Mouse (Mus musculus): ENCODE measurements around the gene Ush2a.
A peak's percentile ranks its signal among the peaks of the same experiment; 100 is the strongest.

The Ush2a gene

DNA sequence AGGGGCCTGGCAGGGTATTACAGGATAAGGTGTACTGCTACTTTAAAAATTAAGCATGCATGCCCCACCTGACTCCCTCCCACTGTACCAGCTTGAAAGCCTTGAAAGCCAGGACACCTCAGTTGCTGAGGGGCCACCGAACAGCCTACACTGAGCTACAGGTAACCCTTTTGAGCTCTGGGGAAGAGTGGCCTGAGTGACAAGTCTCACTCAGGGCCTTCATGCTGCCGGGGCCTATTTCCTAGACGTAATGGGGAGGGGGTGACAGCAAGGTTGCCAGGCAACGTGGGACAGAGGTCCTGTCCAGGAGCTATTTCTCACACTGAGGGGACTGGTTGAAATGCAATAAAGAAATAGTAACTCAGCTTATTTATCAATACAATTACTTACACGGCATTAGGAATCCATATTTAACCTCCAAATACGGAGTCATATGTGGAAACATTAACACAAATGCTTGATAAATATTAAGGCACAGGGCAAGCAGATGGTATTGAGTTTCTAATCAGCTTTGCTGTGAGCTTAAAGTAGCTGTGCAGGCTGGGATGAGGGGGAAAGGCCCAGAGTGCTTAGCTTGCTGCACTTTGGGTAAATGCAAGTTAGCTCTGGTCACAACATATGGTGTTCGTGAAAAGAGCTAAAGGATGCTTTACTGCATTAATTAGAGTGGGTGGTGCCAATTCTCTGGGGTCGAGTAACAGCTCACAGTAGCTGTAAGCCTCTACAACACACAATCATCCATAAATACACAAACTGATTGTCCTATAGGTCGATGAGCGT, at the start of gene Ush2a:
Gene Ush2a (plus strand): TSS at position 121 of the 780 bp plus-strand sequence.
- no peak for DNase-seq

DNA sequence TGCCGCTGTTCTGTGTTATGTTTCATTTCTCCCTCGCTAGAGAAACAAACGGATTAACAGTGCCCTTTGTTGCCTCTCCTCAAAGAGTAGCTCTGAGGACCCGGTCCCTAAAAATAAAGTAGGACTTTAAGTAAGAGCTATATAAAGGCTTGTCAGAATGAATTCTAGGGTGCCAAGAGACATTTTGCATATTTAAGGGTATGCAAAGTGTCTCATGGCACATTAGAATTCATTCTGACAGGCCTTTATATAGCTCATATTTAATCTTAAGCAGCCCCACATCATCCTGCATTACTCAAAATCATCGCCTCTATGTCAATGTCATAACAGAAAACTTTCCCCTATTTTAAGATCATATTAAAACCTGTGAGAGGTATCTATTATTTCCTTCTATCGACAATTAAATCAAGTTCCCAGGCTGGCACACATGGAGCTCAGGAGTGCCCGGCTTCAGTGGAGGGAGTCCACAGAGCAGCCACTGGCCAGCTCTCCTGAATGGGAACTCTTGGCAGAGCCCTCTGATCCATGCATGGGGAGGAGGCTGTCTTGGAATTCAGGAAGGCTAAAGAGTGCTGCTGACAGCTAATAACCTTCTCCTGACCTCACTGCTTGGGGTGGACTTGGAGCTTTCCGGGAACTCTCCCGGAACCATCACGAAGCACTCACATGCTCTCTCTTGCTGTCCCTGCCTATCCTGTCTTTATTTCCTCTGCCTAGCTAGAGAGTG, 46.8 kb upstream of the Ush2a start:
- DNase-seq: peak; percentile 22 to 25

DNA sequence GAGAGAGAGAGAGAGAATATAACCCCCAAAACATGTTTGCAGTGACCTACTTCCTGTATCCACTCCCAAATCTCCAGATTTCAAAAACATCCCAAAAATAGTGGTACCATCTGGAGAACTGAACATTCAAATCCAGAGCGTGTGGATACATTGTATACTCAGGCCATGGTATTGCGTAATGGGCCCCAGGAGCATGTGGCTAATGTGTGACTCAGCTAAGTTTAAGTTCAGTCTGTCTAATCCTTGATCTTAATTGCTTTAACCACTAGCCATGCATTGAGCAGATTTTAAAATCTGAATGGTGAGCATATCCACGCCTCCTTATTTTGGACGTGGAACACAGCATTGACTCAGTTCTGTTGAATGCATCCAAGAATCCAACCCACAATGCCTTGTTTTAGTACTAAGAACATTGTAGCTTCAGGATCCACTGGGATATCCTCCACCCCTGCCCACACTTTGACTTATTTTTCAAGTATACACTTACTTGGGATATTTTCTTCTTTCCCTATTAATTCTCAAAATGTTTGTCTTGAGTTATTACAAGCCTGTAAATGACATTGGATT, 40.5 kb upstream of the Ush2a start:
- DNase-seq: no peak

DNA sequence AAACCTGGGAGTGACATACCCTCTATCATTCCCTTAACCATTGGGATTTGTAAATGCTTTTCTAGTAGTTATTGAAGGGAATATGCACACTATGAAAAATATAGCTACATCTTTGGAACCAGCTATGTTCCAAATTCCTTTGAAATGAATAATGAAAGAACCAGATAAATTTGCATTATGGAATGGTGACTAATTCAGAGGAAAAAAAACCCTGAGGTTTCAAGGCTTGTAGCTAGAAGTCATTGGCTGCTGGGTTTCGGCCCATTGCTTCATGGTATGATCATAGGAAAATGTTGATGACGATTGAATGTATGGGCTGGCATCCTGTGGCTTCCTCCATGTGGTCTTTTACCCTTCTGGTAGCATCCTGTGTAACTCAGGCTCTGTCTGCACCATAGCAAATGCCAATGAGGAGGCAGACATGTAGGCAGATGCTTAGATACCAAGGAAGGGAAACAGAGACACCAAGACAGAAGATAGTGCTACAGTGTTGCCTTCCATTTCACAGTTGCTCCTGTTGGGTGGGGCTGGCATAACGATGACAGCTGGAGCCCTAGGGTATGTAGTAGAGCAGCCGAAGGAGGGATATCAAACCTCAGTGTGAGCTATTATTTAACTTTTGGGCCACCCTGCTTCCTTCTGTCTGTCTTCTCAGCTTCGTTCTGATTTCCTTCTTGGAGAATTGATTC, 28.6 kb upstream of the Ush2a start:
- no peak for DNase-seq

DNA sequence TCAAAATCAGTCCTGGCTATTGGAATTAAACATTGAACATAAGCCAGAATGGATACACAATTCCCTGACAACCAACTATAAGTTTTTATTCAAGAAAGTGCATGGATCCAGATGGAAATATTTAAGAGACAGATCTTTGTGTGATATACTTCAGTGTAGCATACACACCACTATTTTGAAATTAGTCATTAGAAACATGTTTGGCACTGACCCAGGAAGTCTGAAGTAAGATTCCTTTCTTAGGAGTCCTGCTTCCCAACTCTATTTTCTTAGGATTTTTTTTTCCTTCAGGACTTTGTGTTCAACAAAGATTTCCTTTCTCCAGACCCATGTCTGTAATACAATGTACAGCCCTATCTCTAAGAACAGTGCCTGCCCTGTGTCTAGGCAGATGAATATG, 23.2 kb upstream of the Ush2a start:
- DNase-seq: no peak

DNA sequence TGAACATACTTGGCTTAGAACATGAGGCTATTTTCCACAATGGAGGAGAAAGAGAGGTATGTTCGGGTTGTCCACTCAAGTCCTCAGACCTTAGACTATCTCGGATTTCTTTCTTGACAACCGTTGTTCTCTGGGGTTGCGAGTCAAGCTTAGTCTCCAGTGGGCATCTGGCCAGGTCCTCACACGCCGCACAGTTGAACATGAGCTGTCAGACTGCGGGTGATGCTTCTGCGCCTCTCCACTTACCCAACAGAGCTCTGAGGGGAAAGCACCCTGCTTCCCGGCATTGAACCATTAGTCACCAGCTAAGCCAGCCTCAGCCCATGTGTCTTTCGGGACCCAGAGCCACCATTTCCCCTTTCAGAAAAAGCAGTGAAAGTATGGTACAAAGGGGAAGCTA, 20.1 kb upstream of the Ush2a start:
- peak in 1 of 2 experiments; percentile 31 for DNase-seq

DNA sequence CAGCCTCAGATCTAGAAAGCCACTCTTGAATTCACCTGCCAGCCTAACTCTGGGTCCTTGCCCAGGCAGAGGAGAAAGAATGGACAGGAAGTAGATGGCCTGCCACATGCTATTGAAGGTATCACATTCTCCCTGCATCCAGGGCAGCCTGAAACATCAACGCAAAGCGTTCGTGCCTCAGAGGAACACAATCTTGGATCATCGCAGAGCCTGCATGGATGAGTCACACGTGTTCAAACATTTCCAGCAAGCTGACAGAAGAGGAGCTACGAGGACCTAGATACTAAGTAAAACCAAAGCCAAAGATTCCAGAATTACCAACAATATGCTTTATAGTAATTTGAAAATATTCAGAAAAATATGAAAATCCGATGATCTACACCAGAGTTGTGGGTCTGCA, 4.3 kb upstream of the Ush2a start:
- DNase-seq: peak in 1 of 2 experiments; percentile 36

DNA sequence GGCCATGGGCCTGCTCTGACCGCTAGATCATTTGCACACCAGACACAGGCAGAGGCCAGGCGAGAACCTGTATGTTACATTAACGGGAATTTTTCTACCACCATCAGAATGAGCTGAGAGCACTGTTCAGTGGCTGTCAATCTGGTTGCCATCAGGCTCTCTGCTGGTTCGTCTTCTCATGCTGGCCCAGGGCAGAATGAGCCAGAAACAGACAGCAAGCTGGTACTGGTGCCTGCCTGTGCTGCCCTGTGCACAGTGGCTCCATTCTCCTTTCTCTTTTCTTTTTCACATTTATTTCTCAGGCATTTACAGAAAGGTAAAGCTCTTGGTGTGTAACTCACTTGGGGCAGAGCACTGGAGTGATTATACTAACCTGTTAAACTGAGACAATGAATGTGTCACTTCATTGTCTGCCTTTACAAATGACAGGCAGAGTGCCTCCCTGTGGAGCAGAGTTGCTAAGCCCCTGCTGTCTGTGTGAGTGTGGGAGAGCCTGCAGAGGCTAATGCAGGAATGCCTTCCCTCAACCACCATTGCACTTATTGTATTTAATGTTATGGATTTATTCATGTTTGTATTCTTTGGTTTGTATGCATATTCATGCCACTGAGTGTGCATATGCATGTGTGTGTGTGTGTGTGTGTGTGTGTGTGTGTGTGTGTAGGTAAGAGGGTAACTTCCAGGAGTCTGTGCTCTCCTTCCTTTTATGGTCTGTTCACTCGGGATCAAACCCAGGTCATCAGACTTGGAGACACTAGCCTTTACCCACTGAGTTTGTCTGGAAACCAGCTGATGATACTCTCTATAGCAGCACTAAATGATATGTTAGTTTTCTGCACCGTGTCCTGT, 1.3 kb upstream of the Ush2a start:
- peak; percentile 52 to 56 for DNase-seq

DNA sequence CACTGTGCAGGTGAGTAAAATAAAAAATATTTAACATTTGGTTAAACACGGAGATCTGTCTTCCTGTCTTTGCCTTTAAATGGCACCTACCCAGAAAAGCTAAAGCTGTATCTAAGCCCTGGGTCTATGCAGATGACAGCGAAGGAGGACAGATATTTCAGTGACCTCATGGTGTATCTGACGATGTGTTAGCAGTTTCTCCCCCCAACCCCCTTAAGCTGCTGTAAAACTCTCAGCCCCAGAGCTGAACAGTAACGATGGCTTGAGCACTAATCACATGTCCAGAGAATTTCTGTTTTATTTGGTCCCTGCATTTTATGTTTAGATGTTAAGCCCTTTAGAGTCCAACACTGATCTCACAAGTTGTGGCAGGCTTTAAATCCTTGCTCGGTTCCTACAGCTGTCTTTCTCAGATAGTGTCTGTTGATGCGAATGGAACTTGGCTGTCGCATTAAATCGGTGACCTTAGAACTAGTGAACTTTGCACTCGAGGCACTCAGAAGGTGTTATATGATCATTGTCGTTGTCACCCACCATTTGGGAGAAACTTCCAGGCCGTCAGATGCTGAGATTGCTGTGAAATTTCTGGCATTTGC, 5.4 kb downstream of the Ush2a start:
- no peak for DNase-seq

DNA sequence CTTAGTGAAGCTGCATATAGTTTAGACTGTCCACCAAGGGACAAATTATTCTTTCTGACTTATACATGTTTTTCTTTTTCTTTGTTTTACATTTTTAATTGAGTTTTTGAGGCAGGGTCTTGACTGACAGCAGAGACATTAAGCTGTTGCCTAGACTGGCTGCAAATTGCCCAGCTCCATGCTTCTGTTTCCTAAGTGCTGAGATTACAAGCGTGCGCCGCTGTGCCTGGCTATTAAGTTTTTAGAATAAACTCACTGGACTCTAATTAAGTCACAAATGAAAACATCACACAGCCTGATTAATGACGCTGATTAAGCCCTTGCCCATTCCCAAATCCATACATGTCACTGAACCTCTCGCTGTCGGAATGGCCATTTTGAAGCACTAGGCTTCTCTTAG, 7.2 kb downstream of the Ush2a start:
- DNase-seq: no peak

DNA sequence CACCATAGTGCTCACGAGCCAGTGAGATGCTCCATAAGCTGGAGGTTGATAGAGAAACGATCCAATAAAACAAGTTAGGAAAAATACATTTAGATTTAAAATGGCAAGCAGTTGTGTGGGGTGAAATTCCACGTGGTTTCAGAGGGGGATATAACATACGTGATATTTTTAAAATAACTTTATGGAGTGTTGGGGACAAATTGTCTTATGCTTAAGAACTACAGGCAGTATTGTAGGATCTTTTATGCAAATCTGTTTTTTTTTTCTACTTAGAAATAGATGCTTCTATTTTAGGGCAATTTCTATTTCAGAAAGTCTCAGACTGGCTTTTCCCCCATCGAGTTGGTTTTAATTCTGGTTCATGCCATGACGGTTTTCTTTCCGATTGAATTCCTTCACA, 51.5 kb downstream of the Ush2a start:
- DNase-seq: no peak

DNA sequence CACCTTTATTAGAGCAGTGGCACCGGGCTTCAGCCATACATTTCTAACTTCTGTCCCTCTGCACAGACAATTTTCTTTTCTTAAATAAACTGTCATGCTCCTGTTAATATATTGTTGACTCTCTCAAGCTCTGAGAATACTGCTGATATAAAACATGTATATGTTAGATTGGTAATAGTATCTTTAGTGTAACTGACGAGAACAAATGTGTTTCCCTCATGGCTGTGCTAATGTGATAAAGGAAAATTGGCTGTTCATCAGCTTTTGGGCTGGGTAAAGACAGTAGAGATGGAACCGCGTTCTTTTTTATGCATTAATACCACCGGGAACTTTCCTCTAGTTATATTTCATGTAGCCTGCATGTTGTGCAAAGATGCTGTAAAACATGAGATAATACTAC, 54.8 kb downstream of the Ush2a start:
- DNase-seq: no peak

DNA sequence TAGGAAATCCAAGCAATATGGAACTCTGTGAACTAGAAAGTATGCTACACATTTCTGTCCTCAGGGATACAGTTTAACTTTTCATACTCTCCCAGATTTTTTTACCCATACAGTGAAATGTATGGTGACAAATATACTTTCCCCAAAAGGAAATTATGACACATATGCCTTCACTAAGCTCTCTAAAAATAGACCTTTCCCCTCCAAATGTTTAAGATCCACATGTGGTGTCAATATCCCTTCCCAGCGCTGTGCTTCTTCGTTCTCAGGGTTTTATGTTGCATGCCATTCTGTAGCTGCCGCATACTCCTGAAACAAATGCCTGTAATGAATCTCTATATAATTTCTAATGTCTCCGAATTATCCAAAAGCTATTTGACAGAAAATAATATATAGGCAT, 58.4 kb downstream of the Ush2a start:
- no peak for DNase-seq

DNA sequence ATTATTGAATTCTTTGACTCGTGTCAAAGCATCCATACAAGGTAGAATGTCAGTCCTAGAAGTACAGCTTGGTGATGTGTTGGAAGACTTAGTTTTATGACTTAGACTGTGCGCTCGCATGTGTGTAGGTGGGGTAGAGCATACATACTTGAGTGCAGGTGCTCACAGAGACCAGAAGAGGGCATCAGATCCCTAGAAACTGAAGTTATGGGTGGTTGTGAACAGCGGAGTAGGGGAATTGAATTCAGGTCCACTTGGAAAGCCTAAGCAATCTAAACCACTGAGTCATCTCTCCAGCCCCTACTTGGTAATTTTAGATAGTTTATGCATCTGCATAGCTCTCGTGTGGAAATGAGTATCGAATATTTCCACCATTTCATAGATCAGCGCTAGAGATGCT, 59.7 kb downstream of the Ush2a start:
- no peak for DNase-seq

DNA sequence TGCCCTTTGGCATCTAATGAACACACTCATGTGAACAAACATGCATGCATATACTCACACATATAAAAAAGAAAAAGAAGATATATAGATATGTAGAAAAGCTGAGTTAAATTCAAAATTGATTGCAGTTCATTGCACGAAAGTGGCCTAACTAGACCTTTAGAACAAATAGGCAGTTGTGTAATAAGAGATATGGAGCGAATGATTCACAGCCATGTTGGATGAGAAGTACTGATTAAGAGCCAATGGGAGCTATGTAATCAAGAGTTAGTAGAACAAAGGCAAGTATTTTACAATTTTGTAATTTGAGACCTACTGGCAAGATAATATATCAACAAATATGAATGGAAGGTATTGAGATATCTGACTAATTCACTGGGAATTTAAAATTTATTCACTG, 68.6 kb downstream of the Ush2a start:
- DNase-seq: no peak

DNA sequence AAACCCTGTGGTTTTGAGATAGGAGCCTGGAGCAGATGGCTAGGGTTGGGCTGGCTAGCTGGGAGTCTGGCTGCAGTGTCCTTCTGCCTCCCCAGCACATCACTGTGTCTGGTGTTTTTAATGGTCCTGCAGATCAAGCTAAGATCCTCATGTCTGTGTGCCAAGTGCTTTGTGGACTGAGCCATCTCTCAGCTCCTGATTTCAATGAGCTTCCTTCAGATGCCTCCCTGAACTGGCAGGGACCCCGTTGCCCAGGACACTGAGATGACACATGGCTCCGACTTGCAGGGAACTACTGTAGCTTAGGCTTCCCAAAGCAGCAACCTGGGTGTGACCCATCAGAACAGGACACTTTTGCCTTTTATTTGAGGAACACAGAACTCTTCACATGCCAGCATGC, 72.1 kb downstream of the Ush2a start:
- peak; percentile 75 to 85 for DNase-seq

DNA sequence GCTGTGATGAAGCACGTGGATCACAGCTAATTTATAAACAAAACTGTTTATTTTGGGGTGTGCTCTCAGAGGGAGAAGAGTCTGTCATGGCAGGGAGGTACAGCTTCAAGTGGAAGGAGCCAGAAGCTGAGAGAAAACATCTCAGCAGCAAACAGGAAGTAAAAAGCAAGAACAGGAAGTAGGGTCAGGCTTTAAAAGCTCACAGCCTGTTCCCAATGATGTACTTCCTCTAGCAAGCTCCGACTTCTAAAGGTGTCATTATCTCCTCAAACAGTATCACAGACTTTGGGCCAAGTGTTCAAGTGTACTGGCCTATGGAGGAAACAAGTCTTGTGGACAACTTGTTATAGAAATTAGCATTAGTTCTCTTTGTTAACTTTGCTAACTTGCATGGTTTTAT, 85.9 kb downstream of the Ush2a start:
- no peak for DNase-seq

DNA sequence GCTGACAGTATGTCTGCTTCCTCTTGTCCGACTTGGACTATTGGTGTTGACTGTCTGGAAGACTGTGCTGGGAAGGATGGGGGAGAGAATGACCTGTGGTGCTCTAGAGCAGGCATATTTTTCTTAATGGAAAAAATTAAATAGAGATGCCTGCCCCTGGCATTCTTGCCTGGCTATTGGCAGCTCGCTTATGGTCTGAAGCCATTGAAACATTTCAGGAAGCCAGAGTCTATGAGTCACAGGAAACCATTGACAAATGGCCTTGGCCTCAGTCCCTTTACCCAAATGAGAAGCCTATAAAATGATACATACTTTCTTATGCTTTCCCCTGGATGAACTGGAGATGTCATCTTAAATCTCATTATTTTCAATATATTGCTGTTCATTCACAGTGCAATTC, 92.9 kb downstream of the Ush2a start:
- DNase-seq: peak; percentile 23 to 41

DNA sequence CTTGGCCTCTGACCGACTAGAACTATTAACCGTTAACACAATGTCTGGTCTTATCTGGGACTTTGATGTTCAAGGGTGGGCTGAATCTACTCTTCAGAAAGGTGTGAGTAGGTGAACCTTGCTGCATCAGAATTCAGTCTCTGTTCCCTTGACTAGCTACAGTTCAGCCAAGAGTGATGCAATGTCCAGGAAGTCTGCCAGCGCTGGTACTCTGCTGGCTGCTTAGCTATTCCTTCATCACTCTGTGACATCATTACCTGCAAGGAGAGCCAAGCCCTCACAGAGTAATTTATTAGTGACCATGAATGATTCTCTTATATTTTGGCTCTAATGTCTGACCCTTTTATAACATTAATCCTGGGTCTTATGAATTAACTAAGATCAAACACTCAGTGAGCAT, 101.7 kb downstream of the Ush2a start:
- DNase-seq: peak; percentile 86

DNA sequence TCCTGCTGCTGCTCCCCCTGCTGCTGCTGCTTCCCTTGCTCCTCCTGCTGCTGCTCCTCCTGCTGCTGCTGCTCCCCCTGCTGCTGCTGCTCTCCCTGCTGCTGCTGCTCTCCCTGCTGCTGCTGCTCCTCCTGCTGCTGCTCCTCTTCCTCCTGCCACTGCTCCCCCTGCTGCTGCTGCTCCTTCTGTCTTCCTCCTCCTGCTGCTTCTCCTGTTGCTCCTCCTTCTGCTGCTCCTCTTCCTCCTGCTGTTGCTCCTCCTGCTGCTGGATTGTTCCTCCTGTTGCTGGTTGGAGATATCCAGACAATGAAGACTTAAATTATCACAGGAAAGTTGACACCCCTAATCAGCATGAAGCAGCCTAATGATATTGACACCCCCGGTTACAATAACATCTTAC, 123.4 kb downstream of the Ush2a start:
- peak in 1 of 2 experiments; percentile 7 for DNase-seq

DNA sequence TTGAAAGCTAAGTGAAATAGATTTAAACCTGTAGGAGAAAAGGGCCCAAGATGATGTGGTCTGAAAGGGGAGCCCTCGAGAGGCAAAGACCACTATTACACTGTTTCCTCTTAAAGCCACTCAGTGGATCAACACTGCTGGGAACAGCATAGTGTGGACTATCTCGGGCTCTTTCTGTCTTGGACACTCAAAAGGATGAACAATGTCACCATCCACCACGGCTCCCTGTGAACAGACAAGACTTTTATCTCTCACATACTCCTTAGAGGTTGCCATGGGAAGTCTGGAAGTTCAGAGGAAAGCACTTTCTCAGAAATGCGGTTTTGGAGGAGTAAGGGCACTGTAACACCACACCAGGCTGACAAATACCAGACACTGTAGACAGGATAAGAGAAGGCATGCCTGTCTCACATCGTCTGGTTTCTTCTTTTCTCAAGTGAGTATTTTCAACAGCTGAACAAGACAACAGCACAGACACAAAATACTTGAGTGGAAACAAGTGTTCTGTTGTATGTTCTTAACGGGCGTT, 124.0 kb downstream of the Ush2a start:
- no peak for DNase-seq

DNA sequence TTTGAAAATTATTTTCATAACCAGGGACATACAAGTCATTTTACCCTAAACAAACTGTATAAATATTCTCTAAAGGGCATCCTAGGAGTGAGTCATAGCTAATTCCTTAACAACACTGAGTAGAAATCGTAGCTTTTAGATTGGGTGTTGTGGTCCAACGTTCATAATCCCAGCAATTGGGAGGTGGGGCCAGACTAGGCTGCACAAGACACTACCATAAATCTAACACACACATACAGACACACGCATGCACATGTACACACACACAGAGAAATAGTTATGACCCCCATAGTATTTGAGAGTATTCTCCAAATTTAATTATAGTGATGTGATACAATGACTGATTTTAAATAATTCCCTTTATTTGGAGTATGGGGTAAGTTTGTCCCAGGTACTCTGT, 125.5 kb downstream of the Ush2a start:
- no peak for DNase-seq

Measured in cerebellum, postnatal 10 days (tissue).